Mouse (Mus musculus): ENCODE measurements around the gene Clip3.

Clip3 gene

GRCm38 (mm10) chr7:30353279-30353822 lies 61.8 kb downstream of the Clip3 start:
- in situ Hi-C loops (cut with MboI; ENCODE audit: low pct_unique_long_range_greater_than_20kb in 1 of 2, low sequenced_read_pairs in 2 of 2, unreplicated experiment in 1 of 2), result no loop called here

- in situ Hi-C loops (cut with MboI; ENCODE audit: low pct_unique_long_range_greater_than_20kb in 1 of 2, low sequenced_read_pairs in 2 of 2, unreplicated experiment in 1 of 2), result no loop called here
Measured at GRCm38 (mm10) chr7:30354059-30354458, 62.5 kb downstream of the Clip3 start.

Measured in mouse embryonic stem cell (cell line).